Mouse (Mus musculus): Measurements from ENCODE around the gene Usp2.

The Usp2 gene

DNA sequence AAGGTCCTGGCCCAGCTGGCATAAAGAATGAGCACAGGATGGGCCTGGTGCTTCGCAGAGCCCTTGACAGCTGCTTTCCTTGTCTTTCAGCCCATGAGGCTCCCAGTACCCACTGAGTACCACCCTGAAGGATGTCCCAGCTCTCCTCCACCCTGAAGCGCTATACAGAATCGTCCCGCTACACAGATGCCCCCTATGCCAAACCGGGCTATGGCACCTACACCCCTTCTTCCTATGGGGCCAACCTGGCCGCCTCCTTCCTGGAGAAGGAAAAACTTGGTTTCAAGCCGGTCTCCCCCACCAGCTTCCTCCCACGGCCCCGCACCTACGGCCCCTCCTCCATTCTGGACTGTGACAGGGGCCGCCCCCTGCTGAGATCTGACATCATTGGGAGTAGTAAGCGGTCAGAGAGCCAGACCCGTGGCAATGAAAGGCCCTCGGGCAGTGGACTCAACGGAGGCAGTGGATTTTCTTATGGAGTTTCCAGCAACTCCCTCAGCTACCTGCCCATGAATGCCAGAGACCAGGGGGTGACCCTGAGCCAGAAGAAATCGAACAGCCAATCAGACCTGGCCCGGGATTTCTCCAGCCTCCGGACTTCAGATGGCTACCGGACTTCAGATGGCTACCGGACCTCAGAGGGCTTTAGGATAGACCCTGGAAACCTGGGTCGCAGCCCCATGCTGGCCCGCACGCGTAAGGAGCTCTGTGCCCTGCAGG is 8.6 kb downstream of the Usp2 start:
- DNase-seq (ENCODE audit: low spot score in 2 of 2): no peak

DNA sequence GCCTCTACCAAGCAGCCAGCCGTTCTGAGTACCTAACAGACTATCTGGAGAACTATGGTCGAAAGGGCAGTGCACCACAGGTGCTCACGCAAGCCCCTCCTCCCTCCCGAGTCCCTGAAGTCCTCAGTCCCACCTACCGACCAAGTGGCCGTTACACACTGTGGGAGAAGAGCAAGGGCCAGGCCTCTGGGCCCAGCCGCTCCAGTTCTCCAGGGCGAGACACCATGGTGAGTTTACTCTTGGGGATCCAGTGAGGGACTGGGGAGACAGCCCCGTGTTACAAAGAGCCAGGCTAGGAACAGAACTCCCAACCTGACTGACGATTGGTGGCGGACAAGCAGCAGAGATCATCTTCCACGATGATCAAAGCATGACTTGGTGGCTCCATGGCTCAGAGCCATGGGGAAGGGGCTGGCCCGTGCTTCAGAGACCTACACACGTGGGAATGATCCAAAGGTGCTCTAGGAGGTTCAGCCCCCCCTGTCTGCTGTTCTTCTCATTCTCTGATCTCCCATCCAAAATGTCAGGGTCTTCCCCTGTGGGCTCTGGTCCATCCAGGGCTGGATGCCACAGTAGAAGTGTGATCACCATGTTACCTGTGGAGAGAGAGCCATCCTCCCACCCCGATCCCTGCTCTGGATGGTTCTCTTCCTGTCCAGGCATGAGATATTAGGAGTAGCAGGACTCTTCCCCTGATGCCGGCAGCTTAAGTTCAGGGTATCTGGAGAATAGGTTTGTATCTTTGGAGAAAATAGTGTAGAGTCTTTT is 9.4 kb downstream of the Usp2 start:
- DNase-seq (ENCODE audit: low spot score in 2 of 2): no peak

GRCm38 (mm10) chr9:44076764-44077120 is 9.9 kb downstream of the Usp2 start:
- peak in 1 of 2 experiments; percentile 78 for DNase-seq (ENCODE audit: low spot score in 2 of 2)

- no peak for DNase-seq (ENCODE audit: low spot score in 2 of 2)
These were observed 10.6 kb downstream of the Usp2 start for GRCm38 (mm10) chr9:44077266-44077910.

GRCm38 (mm10) chr9:44078136-44078797 is 11.4 kb downstream of the Usp2 start:
- no peak for DNase-seq (ENCODE audit: low spot score in 2 of 2)

DNA sequence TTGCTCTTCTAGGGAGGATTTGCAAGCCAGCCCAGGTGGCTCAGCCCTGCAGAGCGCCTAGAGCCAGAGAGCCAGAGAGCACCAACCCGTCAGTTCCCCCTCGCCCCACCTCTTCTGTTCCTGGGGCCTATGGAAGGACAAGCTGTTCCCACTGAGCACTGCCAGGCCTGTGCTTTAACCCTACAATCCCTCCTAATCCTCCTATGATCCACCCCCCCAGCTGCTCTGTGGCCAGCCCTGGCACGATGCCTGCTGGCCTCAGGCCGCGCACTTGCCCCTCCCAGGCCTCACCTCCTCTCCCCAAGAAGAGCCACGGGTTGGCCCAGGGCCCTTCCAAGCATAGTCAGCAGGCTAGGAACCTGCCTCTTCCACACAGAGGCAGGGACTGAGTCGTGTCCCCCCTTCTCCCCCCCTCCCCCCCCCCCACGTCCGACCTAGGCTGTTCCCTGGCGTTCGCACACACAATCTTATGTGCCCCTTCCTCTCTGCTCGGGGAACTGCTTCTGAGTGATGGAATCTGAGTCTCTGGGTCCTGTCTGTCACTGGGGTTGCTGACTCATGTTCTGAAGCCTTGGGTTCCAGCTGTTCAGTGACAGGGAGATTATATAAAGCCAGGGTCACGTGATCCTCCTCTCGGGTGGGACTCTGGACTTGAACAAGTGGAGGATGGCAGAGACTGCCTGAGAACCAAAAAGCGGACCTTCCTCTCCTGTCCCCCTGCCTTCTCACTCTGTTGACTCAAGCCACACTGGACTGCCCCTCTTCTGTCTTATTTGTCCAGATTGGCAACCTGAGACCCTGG is 12.3 kb downstream of the Usp2 start:
- peak; percentile 90 to 91 for DNase-seq (ENCODE audit: low spot score in 2 of 2)

- no peak for DNase-seq (ENCODE audit: low spot score in 2 of 2)
These were observed 13.4 kb downstream of the Usp2 start for GRCm38 (mm10) chr9:44079997-44080780.

DNA sequence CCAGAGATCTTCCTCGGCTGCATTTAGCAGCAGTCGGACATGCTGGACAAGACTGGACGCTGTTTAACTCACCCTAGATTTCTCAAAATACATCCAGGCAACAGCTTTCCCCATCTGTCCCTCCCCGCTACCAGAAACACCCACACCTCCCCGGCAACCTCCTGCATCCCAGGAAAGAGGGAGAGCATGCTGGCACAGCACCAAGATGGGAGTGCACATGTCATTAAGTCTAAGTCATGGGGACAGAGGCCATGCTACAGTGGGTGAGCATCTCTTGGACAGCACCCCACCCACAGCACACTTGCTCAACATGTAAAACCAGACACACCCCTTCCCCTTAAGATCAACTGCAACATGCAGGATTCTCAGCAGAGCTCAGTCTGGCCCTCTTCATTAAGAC is 14.1 kb downstream of the Usp2 start:
- no peak for DNase-seq (ENCODE audit: low spot score in 2 of 2)

DNA sequence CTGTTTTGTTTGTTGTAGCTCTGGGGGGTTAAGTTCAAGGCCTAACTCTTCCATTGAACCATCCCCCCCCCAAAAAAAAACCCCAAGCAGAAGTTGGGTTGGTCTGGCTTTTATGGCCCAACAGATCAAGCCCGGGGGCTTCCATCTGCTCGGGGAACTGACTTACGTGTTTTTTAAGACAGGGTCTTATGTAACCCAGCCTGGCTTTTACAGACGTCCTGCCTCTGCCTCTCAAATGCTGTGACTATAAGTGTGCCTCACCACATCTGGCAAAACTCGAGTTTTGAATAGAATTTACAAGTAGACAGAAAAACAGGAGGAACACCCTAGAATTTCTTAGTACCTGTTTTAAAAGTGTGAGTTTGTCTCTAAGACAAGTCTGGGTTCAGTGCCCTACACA is 14.8 kb downstream of the Usp2 start:
- no peak for DNase-seq (ENCODE audit: low spot score in 2 of 2)

- DNase-seq (ENCODE audit: low spot score in 2 of 2): no peak
These were observed 15.4 kb downstream of the Usp2 start for GRCm38 (mm10) chr9:44082266-44082665.

DNA sequence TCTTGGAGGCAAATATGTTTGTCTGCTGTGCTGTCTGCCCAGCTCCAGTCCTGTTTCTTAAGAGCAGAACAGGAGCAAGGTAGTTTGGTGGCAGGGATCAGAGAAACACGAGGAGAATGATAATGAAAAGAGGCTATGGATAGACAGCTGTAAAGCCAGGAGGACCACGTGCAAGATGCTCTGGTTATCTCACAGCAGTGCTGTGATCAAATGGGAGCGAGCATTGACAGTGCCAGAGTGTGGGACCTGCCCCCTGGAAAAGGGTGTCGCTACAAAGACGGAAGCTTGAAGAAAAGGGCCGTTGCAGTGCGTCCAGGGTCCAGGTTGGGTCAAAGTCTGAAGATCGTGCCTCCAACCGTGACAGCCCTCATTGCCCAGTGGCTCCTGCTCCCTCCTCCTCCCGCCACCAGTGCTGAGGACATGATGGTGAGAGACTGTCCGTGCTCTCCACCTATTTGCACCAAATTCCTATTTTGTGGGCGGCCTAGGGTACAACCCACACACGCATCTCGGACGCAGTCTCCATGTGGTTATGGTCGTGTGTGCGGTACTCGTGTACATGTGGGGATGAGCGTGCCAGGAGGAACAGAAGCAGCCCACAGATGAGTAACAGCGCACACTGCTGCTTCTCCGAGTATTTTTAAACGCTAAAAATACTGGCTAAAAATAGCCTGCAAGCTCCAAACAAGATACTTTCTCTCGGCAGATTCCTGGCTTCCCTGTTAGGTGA is 16.7 kb downstream of the Usp2 start:
- DNase-seq (ENCODE audit: low spot score in 2 of 2): peak in 1 of 2 experiments; percentile 63

GRCm38 (mm10) chr9:44084236-44084635 is 17.4 kb downstream of the Usp2 start:
- no peak for DNase-seq (ENCODE audit: low spot score in 2 of 2)

DNA sequence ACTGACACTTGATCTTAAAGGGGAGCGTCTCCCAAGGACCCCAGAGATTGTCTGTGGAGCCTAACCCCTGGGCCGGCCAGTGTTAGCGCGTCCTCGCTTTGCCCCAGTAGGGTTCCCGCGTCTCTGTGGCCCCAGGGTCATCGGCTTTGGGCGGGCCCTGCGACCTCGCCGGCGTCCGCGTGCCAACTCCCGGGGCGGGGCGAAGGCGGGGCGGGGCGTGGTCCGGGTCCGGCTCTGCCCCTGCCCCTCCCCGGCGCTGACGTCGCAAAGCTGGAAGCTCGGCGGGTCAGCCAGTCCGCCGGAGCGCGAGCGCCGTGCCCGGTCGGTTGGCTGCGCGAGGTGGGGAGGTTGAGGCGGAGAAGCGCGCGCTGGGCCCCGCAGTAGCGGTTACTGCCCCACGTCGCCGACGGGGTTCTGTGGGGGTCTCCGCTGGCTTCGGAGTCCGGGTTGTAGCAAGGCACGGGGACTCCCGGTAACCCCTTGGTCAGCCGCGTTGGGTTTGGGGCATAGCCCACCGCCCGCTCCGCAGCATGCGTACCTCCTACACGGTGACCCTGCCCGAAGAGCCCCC is 17.9 kb downstream of the Usp2 start:
- DNase-seq (ENCODE audit: low spot score in 2 of 2): peak; percentile 93 to 95

- no peak for DNase-seq (ENCODE audit: low spot score in 2 of 2)
These were observed 18.5 kb downstream of the Usp2 start for GRCm38 (mm10) chr9:44085276-44085675.

GRCm38 (mm10) chr9:44085741-44086665 is 19.2 kb downstream of the Usp2 start:
- peak; percentile 85 to 86 for DNase-seq (ENCODE audit: low spot score in 2 of 2)

DNA sequence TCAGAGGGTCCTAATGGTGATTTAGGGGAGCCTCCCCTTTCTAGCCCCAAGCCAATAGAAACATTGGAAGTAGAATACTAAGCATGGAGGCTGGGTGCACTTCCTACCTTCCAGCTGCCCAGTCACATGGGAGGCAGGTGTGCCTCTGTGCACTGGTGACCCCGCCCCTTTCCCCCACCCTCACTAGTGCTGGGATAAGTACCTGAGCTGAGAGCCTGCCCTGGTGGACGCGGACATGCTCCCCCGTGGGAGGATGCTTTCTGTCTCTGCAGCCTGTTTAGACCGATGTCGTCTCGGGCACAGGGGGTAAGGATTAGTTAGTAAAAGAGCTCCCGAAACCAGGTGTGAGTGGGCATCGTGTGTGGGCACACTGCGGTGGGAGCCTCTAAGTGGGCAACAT is 20.1 kb downstream of the Usp2 start:
- DNase-seq (ENCODE audit: low spot score in 2 of 2): no peak

DNA sequence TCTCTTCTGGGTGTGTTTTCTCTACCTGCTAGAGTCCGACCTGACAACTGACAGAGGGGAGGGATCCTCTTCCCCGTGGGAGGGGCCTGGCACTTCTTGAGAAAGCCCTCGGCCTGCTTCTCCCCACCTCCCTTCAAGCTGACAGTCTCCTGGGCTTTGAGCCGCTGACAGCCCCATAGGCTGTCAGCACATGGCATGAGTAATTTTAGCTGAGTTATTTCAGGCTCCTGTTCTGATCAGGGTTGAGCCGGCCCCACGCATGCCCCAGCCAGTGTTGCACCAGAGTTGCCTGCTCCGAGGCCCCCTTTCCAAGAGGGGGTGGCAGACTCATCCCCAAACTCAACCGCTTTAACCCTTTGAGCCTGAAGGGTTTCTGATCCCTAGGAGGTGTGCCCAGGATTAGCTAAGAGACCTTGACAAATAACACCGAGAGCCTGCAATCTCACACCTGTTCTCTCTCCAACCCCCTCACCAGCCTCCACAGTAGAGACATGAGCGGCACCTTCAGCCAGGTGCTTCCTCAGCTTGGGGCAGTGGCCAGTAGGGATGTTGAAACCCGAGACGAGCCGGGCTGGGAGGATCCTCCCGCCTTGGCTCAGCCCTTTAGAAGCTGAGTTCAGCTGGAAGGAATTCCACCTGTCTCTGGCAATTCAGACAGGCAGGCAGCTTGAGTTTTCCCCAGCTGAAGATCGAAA is 21.1 kb downstream of the Usp2 start:
- peak; percentile 75 for DNase-seq (ENCODE audit: low spot score in 2 of 2)

All from heart, adult 9 months (tissue).